Mouse (Mus musculus): ENCODE results near the gene Tbkbp1. TPM values are rescaled to one million over a fixed set of nuclear protein-coding genes. Genes with fewer than 3 reads are reported as not detected.
A peak's percentile ranks its signal among the peaks of the same experiment; 100 is the strongest.

Gene Tbkbp1
- polyA plus RNA-seq, 2 experiments = 0.90 to 2.4 TPM

GRCm38 (mm10) chr11:97175499-97175898 is 24.2 kb upstream of the Tbkbp1 start:
- Histone ChIP-seq H3K9ac (replicated peaks) (no peak overlapping the region), H3K4me3 (ENCODE audit: insufficient read depth in 1 of 2, low read depth in 2 of 2, low read length in 2 of 2) (no peak overlapping the region), H3K27me3 (ENCODE audit: control insufficient read depth, insufficient read depth, low read length) (no peaks in the 10 kb centered on the region), H3K9me3 (ENCODE audit: control insufficient read depth, low read length) (no peaks in the 10 kb centered on the region), H3K4me2 (ENCODE audit: low read depth) (no peak overlapping the region), H3K27ac (no peak overlapping the region), H3K36me3 (replicated peaks; ENCODE audit: control insufficient read depth, insufficient read depth, low read depth) (peaks cover 100% of the 10 kb centered on the region), H3K4me1 (replicated peaks; ENCODE audit: control insufficient read depth in 2 of 2, insufficient read depth in 2 of 2, low read length in 1 of 2) (no peaks in the 10 kb centered on the region; a peak in 1 of 4 replicates)
- TF ChIP-seq CTCF (IDR thresholded peaks at IDR 0.05; ENCODE audit: low read depth) = peak; percentile 5; the same call in 1 of the 2 replicates
- TF ChIP-seq EP300 (IDR thresholded peaks at IDR 0.05; ENCODE audit: low read depth) = no peak
- ATAC-seq (ENCODE audit: insufficient read depth) (no peak), DNase-seq (ENCODE audit: low read depth in 3 of 3, low spot score in 3 of 3) (no peak)
- 86% methylated on average over 7 of the region's 7 CpGs for WGBS (ENCODE audit: insufficient replicate concordance)

DNA sequence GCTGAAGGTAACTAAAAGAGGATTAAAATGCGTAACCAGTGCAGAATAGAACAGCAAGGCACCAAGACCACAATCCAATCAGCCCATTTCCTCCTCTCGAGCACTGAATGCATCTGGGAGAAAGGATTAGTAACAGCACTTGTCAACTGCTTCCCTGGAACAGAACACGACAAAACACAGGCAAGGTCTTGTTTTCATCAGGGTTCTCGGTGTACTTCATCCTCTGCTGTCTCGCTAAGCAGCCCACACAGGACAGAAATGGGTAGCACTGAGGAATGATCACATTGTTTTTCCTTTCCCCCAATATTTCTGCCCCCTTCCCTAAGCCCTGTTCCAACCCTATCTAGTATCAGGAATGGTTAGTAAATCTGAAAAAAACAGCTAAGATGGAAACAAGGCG is 9.0 kb upstream of the Tbkbp1 start:
- H3K36me3 ChIP-seq (replicated peaks; ENCODE audit: control insufficient read depth, insufficient read depth, low read depth) = peaks cover 78% of the 10 kb centered on the region
- no peaks in the 10 kb centered on the region for H3K27me3 ChIP-seq (ENCODE audit: control insufficient read depth, insufficient read depth, low read length)
- H3K27ac ChIP-seq = no peak overlapping the region
- ATAC-seq (ENCODE audit: insufficient read depth) (no peak), DNase-seq (ENCODE audit: low read depth in 3 of 3, low spot score in 3 of 3) (no peak)
- no peaks in the 10 kb centered on the region for H3K4me1 ChIP-seq (replicated peaks; ENCODE audit: control insufficient read depth in 2 of 2, insufficient read depth in 2 of 2, low read length in 1 of 2)
- H3K9ac ChIP-seq (replicated peaks) = no peak overlapping the region
- H3K4me3 ChIP-seq (ENCODE audit: insufficient read depth in 1 of 2, low read depth in 2 of 2, low read length in 2 of 2) = no peak overlapping the region
- WGBS (ENCODE audit: insufficient replicate concordance) = 82% methylated on average over 6 of the region's 6 CpGs
- no peak overlapping the region for H3K4me2 ChIP-seq (ENCODE audit: low read depth)
- H3K9me3 ChIP-seq (ENCODE audit: control insufficient read depth, low read length) = no peaks in the 10 kb centered on the region
- TF ChIP-seq EP300 (IDR thresholded peaks at IDR 0.05; ENCODE audit: low read depth) (no peak), CTCF (IDR thresholded peaks at IDR 0.05; ENCODE audit: low read depth) (no peak)

- Histone ChIP-seq H3K9ac (replicated peaks) (no peak overlapping the region), H3K36me3 (replicated peaks; ENCODE audit: control insufficient read depth, insufficient read depth, low read depth) (peaks cover 45% of the 10 kb centered on the region), H3K27ac (no peak overlapping the region), H3K9me3 (ENCODE audit: control insufficient read depth, low read length) (no peaks in the 10 kb centered on the region), H3K4me2 (ENCODE audit: low read depth) (no peak overlapping the region), H3K4me1 (replicated peaks; ENCODE audit: control insufficient read depth in 2 of 2, insufficient read depth in 2 of 2, low read length in 1 of 2) (no peaks in the 10 kb centered on the region; a peak in 1 of 4 replicates), H3K4me3 (ENCODE audit: insufficient read depth in 1 of 2, low read depth in 2 of 2, low read length in 2 of 2) (no peak overlapping the region), H3K27me3 (ENCODE audit: control insufficient read depth, insufficient read depth, low read length) (peaks cover 10% of the 10 kb centered on the region)
- TF ChIP-seq EP300 (IDR thresholded peaks at IDR 0.05; ENCODE audit: low read depth) = no peak
- no peak for TF ChIP-seq CTCF (IDR thresholded peaks at IDR 0.05; ENCODE audit: low read depth)
- WGBS (ENCODE audit: insufficient replicate concordance) = 77% methylated on average over 7 of the region's 7 CpGs
- DNase-seq (ENCODE audit: low read depth in 3 of 3, low spot score in 3 of 3) (no peak), ATAC-seq (ENCODE audit: insufficient read depth) (no peak)
Observed at GRCm38 (mm10) chr11:97156999-97157398, 5.7 kb upstream of the Tbkbp1 start.

- no peaks in the 10 kb centered on the region; a peak in 1 of 4 replicates for H3K4me1 ChIP-seq (replicated peaks; ENCODE audit: control insufficient read depth in 2 of 2, insufficient read depth in 2 of 2, low read length in 1 of 2)
- 44% methylated on average over 10 of the region's 10 CpGs for WGBS (ENCODE audit: insufficient replicate concordance)
- no peaks in the 10 kb centered on the region for H3K9me3 ChIP-seq (ENCODE audit: control insufficient read depth, low read length)
- peaks cover 2% of the 10 kb centered on the region for H3K36me3 ChIP-seq (replicated peaks; ENCODE audit: control insufficient read depth, insufficient read depth, low read depth)
- DNase-seq (ENCODE audit: low read depth in 3 of 3, low spot score in 3 of 3) (no peak), ATAC-seq (ENCODE audit: insufficient read depth) (no peak)
- no peak overlapping the region for H3K4me2 ChIP-seq (ENCODE audit: low read depth)
- TF ChIP-seq CTCF (IDR thresholded peaks at IDR 0.05; ENCODE audit: low read depth) (peak; percentile 25; the same call in 1 of the 2 replicates), EP300 (IDR thresholded peaks at IDR 0.05; ENCODE audit: low read depth) (no peak)
- H3K9ac ChIP-seq (replicated peaks) = no peak overlapping the region
- H3K27ac ChIP-seq = no peak overlapping the region
- no peak overlapping the region for H3K4me3 ChIP-seq (ENCODE audit: insufficient read depth in 1 of 2, low read depth in 2 of 2, low read length in 2 of 2)
- peaks cover 41% of the 10 kb centered on the region for H3K27me3 ChIP-seq (ENCODE audit: control insufficient read depth, insufficient read depth, low read length)
Observed at GRCm38 (mm10) chr11:97152662-97153287, 1.5 kb upstream of the Tbkbp1 start.

DNA sequence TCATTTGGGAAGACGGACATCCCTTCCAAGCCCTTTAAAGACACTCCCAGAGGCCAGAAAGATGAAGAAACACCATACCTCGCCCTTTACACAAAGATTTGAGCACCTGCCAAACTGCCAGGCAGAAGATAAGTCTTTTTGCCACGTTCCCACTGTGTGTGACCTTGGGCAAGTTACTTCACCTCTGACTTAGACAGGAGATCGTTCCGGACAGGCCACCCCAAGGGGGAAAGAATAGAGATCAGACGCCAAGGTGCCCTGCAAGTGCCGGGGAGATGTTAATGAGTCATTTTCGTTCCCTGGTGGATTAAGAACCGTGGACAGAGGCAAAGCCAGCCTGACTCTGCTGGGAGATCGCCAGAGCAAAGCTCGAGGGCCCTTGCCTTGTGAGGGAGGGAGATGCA is 730 bp upstream of the Tbkbp1 start:
- Histone ChIP-seq H3K9me3 (ENCODE audit: control insufficient read depth, low read length) (no peaks in the 10 kb centered on the region), H3K27ac (no peak overlapping the region), H3K36me3 (replicated peaks; ENCODE audit: control insufficient read depth, insufficient read depth, low read depth) (no peaks in the 10 kb centered on the region), H3K4me3 (ENCODE audit: insufficient read depth in 1 of 2, low read depth in 2 of 2, low read length in 2 of 2) (no peak overlapping the region), H3K4me1 (replicated peaks; ENCODE audit: control insufficient read depth in 2 of 2, insufficient read depth in 2 of 2, low read length in 1 of 2) (no peaks in the 10 kb centered on the region; a peak in 1 of 4 replicates), H3K9ac (replicated peaks) (no peak overlapping the region), H3K4me2 (ENCODE audit: low read depth) (no peak overlapping the region; the same call in 1 of the 2 replicates), H3K27me3 (ENCODE audit: control insufficient read depth, insufficient read depth, low read length) (peaks cover 41% of the 10 kb centered on the region)
- 5% methylated on average over 11 of the region's 11 CpGs for WGBS (ENCODE audit: insufficient replicate concordance)
- ATAC-seq (ENCODE audit: insufficient read depth) = no peak
- no peak for TF ChIP-seq EP300 (IDR thresholded peaks at IDR 0.05; ENCODE audit: low read depth)
- TF ChIP-seq CTCF (IDR thresholded peaks at IDR 0.05; ENCODE audit: low read depth) = no peak
- no peak for DNase-seq (ENCODE audit: low read depth in 3 of 3, low spot score in 3 of 3)

All from liver, embryonic 14.5 days (tissue).